Mouse (Mus musculus) MEL (cell line): ENCODE measurements around the gene Rgs13.

ENCODE experiments used
- CTCF ChIP-seq, 3 experiments: IDR thresholded peaks in 2 of 3; conservative IDR thresholded peaks in 1 of 3; 2 replicates each; pipeline ENCODE4 v1.5.1; 2011 to 2012; ENCODE audit warnings: low read length in 3 of 3, low read depth in 2 of 3, mild to moderate bottlenecking in 2 of 3, improper control_type of control experiment in 1 of 3, inconsistent platforms in 1 of 3, mixed read lengths in 1 of 3, moderate library complexity in 1 of 3; ENCODE audit not compliant: control insufficient read depth in 1 of 3, insufficient read depth in 1 of 3, poor library complexity in 1 of 3, severe bottlenecking in 1 of 3
- ETS1 ChIP-seq: IDR thresholded peaks from 2 replicates; pipeline ENCODE4 v1.6.1; 2012; ENCODE audit warnings: low read depth, mild to moderate bottlenecking, inconsistent platforms, low read length, improper control_type of control experiment, moderate library complexity
- GATA1 ChIP-seq: IDR thresholded peaks from 2 replicates; pipeline ENCODE4 v1.6.1; 2011; ENCODE audit warnings: low read depth, low read length, improper control_type of control experiment
- HCFC1 ChIP-seq: IDR thresholded peaks from 2 replicates; pipeline ENCODE4 v1.6.1; 2012; ENCODE audit warnings: low read depth, mild to moderate bottlenecking, inconsistent platforms, low read length, improper control_type of control experiment, moderate library complexity
- MYC ChIP-seq: IDR thresholded peaks from 2 replicates; pipeline ENCODE4 v1.6.1; 2011; ENCODE audit warnings: low read depth, mild to moderate bottlenecking, low read length, improper control_type of control experiment, moderate library complexity
- POLR2A ChIP-seq, 2 experiments: IDR thresholded peaks; 2 replicates each; pipeline ENCODE4 v1.6.1; 2011 to 2012; ENCODE audit warnings: low read length in 2 of 2, mild to moderate bottlenecking in 2 of 2, control low read depth in 1 of 2, improper control_type of control experiment in 1 of 2, low read depth in 1 of 2, moderate library complexity in 1 of 2; ENCODE audit not compliant: control insufficient read depth in 1 of 2, insufficient read depth in 1 of 2, poor library complexity in 1 of 2
- SMC3 ChIP-seq: IDR thresholded peaks from 2 replicates; pipeline ENCODE4 v1.6.1; 2011; ENCODE audit warnings: low read depth, low read length, improper control_type of control experiment
- ZC3H11A ChIP-seq: IDR thresholded peaks from 2 replicates; pipeline ENCODE4 v1.6.1; 2012; ENCODE audit warnings: low read depth, mild to moderate bottlenecking, inconsistent platforms, low read length, improper control_type of control experiment

DNA sequence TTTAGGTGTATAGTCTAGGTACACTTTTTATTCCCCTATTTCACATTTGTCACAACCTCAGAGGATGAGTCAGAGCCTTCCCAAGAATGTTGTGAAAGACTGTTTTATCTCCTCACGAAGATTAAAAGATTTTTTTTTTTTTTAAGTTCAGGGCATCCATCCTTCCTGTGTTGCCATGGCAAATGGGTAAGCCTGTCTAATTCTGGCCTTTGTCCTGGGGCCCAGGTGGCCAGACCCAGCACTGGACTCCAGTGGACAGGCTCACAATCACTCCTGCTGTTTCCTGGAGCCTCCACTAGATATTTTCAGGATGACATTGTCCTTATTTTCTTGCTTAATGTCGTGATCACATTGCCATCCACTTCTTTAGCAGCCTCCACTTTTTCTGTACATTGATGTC lies 57.7 kb downstream of the Rgs13 start:
- TF ChIP-seq CTCF (IDR thresholded peaks at IDR 0.05 in 2 of 3, conservative IDR thresholded peaks at IDR 0.05 in 1 of 3; ENCODE audit: control insufficient read depth in 1 of 3, insufficient read depth in 1 of 3, low read depth in 2 of 3, low read length in 3 of 3, poor library complexity in 1 of 3, severe bottlenecking in 1 of 3) (no peak), GATA1 (no peak), ZC3H11A (no peak), HCFC1 (no peak), MYC (no peak), ETS1 (no peak), POLR2A (IDR thresholded peaks at IDR 0.05; ENCODE audit: control insufficient read depth in 1 of 2, insufficient read depth in 1 of 2, low read depth in 1 of 2, low read length in 2 of 2, poor library complexity in 1 of 2) (no peak), SMC3 (no peak)
